Mouse (Mus musculus) midbrain, embryonic 10.5 days (tissue): ENCODE data around the gene Pdp2. TPM values are rescaled to one million over a fixed set of nuclear protein-coding genes. Genes with fewer than 3 reads are reported as not detected.
"Not testable (repeated sequence)": the region's sequence is repeated elsewhere in the genome, so short reads cannot be mapped to it uniquely, and the experiment has no call there.

ENCODE experiments used
- DNase-seq: peaks from one replicate; pipeline ENCODE4 v3.0.0-alpha.2; 2017; ENCODE audit warnings: low spot score
- H3K27ac ChIP-seq: fragments of 300-500 bp; sonication (generic); replicated peaks from 2 replicates; pipeline ENCODE4 v1.5.1; 2016; ENCODE audit warnings: mild to moderate bottlenecking
- H3K27me3 ChIP-seq: fragments of 300-500 bp; sonication (generic); 2 replicates; pipeline ENCODE4 v1.6.1; 2016; ENCODE audit warnings: low read depth, mild to moderate bottlenecking; ENCODE audit not compliant: poor library complexity, severe bottlenecking
- H3K36me3 ChIP-seq: fragments of 300-500 bp; sonication (generic); 2 replicates; pipeline ENCODE4 v1.6.1; 2016; ENCODE audit warnings: mild to moderate bottlenecking, moderate library complexity
- H3K4me1 ChIP-seq: fragments of 300-500 bp; sonication (generic); 2 replicates; pipeline ENCODE4 v1.6.1; 2016
- H3K4me3 ChIP-seq: fragments of 300-500 bp; sonication (generic); 2 replicates; pipeline ENCODE4 v1.5.1; 2016; ENCODE audit warnings: mild to moderate bottlenecking, moderate library complexity
- H3K9me3 ChIP-seq: fragments of 300-500 bp; sonication (generic); replicated peaks from 2 replicates; pipeline ENCODE4 v1.6.1; 2016; ENCODE audit warnings: mild to moderate bottlenecking
- WGBS: fragments of 180-500 bp; shearing (Covaris S2); methylation state at CpG from one replicate; pipeline ENCODE4 v1.1.7; 2016; 5-methylcytosine and 5-hydroxymethylcytosine counted together
- polyA plus RNA-seq: library from polyadenylated mRNA; unstranded; fragments of >200 nt; fragmentation: Nextera tagmentation; extraction: Ambion mirVana; gene quantifications from 2 replicates; pipeline ENCODE4 v1.2.1, GENCODE M21; 2016

The Pdp2 gene
- polyA plus RNA-seq, 1 experiment from 2014 or later, result 14.3 TPM

DNA sequence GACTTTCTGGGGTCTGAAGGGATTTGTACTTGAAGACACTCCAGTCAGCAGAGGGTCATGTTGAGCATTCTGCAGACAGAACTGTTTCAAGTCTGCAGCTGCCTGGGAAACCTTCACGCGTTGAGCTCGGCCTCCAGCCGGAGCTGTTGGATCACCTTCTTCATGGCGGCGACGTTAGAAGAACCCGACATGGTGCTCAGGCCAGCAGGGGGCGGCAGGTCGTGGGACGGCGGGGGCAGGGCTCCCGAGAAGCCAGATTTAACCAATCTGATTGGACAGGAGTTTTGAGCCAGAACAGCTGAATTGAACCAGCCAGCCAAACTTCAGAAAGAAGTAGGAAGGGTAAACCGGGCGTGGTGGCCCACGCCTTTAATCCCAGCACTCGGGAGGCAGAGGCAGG lies 13.6 kb upstream of the Pdp2 start:
- not testable (repeated sequence) for H3K9me3 ChIP-seq, H3K27ac ChIP-seq, H3K4me1 ChIP-seq, H3K27me3 ChIP-seq, H3K36me3 ChIP-seq, H3K4me3 ChIP-seq, DNase-seq
- WGBS, result 78% methylated on average over 17 of the region's 17 CpGs

- Histone ChIP-seq H3K4me3 (no peak overlapping the region), H3K36me3 (no peaks in the 10 kb centered on the region), H3K27me3 (no peaks in the 10 kb centered on the region), H3K9me3 (peaks cover 18% of the 10 kb centered on the region; the same call in 1 of the 2 replicates), H3K4me1 (no peaks in the 10 kb centered on the region), H3K27ac (no peak overlapping the region)
- 65% methylated on average over 1 of the region's 1 CpGs for WGBS
- no peak for DNase-seq
Measured at GRCm38 (mm10) chr8:104584522-104584921, 6.7 kb upstream of the Pdp2 start.

- Histone ChIP-seq H3K4me1 (peaks cover 21% of the 10 kb centered on the region), H3K27me3 (no peaks in the 10 kb centered on the region), H3K36me3 (peaks cover 20% of the 10 kb centered on the region), H3K4me3 (no peak overlapping the region), H3K27ac (no peak overlapping the region), H3K9me3 (peaks cover 4% of the 10 kb centered on the region; the same call in 1 of the 2 replicates)
- DNase-seq, result no peak
- 92% methylated on average over 3 of the region's 3 CpGs for WGBS
Measured at GRCm38 (mm10) chr8:104590284-104590683, 967 bp upstream of the Pdp2 start.

GRCm38 (mm10) chr8:104591856-104592255 lies 605 bp downstream of the Pdp2 start:
- Histone ChIP-seq H3K9me3 (no peaks in the 10 kb centered on the region), H3K36me3 (peaks cover 36% of the 10 kb centered on the region), H3K4me1 (peaks cover 21% of the 10 kb centered on the region), H3K27me3 (no peaks in the 10 kb centered on the region), H3K27ac (peak overlapping the region; percentile 90), H3K4me3 (peak overlapping the region; percentile 85)
- DNase-seq, result peak; percentile 52
- 6% methylated on average over 9 of the region's 9 CpGs for WGBS

DNA sequence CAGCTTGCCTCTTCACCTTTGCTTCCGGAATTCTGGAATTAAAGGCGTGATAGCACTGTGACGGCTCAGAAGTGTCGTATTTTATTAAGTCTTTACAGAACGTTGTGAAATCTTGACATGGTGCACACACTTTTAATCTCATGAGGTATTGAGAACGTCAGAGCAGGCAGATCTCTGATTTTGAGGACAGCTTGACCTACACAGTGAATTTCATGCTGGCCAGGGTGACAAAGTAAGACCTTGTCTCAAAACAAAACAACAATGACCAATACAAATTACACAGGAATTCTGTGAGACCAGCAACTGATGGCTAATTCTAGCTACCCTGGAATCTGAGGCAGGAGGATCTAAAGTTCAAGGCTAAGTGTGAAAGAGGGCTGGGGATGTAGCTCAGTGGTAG lies 1.3 kb downstream of the Pdp2 start:
- DNase-seq, result no peak
- Histone ChIP-seq H3K9me3 (no peaks in the 10 kb centered on the region), H3K27me3 (no peaks in the 10 kb centered on the region), H3K27ac (no peak overlapping the region), H3K4me1 (peaks cover 21% of the 10 kb centered on the region), H3K4me3 (peak overlapping the region; percentile 85), H3K36me3 (peaks cover 39% of the 10 kb centered on the region)
- WGBS, result 81% methylated on average over 6 of the region's 6 CpGs

DNA sequence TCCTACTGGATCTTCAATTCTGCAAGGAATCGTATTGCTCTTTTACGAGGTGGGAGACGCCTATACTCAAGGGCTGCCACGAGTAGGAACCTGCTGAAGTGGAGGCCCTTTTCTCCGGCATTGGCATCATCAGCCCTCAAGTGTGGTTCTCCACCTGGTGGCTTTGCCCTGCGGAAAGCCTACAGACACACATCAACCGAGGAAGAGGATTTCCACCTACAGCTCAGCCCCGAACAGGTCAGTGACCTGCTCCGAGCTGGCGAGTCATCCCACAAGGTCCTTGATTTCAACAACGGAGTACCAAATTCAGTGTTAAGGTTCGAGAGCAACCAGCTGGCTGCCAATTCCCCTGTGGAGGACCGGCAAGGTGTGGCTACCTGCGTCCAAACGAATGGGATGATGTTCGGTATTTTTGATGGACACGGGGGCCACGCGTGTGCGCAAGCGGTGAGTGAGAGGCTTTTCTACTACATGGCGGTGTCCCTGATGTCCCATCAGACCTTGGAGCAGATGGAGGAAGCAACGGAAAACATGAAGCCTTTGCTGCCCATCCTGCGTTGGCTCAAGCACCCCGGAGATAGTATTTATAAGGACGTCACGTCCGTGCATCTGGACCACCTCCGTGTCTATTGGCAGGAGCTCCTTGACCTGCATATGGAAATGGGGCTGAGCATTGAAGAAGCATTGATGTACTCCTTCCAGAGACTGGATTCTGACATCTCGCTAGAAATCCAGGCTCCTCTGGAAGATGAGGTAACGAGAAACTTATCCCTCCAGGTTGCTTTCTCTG lies 2.5 kb downstream of the Pdp2 start:
- DNase-seq, result no peak
- Histone ChIP-seq H3K27ac (no peak overlapping the region), H3K4me1 (peaks cover 21% of the 10 kb centered on the region), H3K27me3 (no peaks in the 10 kb centered on the region), H3K36me3 (peaks cover 39% of the 10 kb centered on the region), H3K9me3 (no peaks in the 10 kb centered on the region), H3K4me3 (no peak overlapping the region)
- 96% methylated on average over 31 of the region's 31 CpGs for WGBS

GRCm38 (mm10) chr8:104594611-104595362 lies 3.5 kb downstream of the Pdp2 start:
- DNase-seq, result no peak
- Histone ChIP-seq H3K27me3 (no peaks in the 10 kb centered on the region), H3K9me3 (no peaks in the 10 kb centered on the region), H3K36me3 (peaks cover 39% of the 10 kb centered on the region), H3K4me3 (no peak overlapping the region), H3K27ac (no peak overlapping the region), H3K4me1 (peaks cover 21% of the 10 kb centered on the region)
- WGBS, result 95% methylated on average over 19 of the region's 19 CpGs

- Histone ChIP-seq H3K4me3 (no peak overlapping the region), H3K36me3 (peaks cover 39% of the 10 kb centered on the region), H3K27me3 (peaks cover 5% of the 10 kb centered on the region; the same call in 1 of the 2 replicates), H3K27ac (no peak overlapping the region), H3K9me3 (no peaks in the 10 kb centered on the region), H3K4me1 (peaks cover 19% of the 10 kb centered on the region)
- 90% methylated on average over 21 of the region's 21 CpGs for WGBS
- no peak for DNase-seq
Measured at GRCm38 (mm10) chr8:104595773-104596536, 4.7 kb downstream of the Pdp2 start.

GRCm38 (mm10) chr8:104597656-104598055 lies 6.4 kb downstream of the Pdp2 start:
- whole genome bisulfite sequencing, result 89% methylated on average over 6 of the region's 6 CpGs

DNA sequence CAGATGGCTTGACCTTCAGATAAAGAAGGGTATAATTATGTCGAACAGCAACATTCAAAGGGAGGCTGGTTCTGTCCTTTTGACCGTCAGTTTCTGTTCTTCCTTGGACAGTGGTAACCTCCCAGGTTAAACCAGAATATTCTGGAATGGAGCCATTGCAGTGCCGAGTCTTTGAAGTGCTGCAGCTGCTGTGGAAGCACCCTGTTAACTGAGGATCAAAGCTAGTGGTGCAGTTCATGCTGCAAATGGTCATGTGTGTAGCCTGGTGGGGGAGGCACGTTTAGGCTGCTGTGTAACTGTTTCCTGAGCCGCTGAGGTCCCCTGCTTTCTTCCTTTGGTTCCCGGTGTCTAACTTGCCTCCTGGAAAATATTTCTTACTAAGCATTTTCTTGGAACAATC lies 7.2 kb downstream of the Pdp2 start:
- WGBS, result 78% methylated on average over 6 of the region's 6 CpGs
- Histone ChIP-seq H3K4me3 (no peak overlapping the region), H3K4me1 (peaks cover 21% of the 10 kb centered on the region), H3K27me3 (peaks cover 15% of the 10 kb centered on the region), H3K27ac (no peak overlapping the region), H3K9me3 (no peaks in the 10 kb centered on the region), H3K36me3 (peaks cover 37% of the 10 kb centered on the region)
- no peak for DNase-seq

More at GRCm38 (mm10) chr8:104597656-104598055, 6.4 kb downstream of the Pdp2 start:
- H3K36me3 ChIP-seq, result peaks cover 39% of the 10 kb centered on the region
- no peak overlapping the region for H3K4me3 ChIP-seq
- H3K27me3 ChIP-seq, result peaks cover 12% of the 10 kb centered on the region
- H3K27ac ChIP-seq, result no peak overlapping the region
- peaks cover 21% of the 10 kb centered on the region for H3K4me1 ChIP-seq
- no peak for DNase-seq
- no peaks in the 10 kb centered on the region for H3K9me3 ChIP-seq

DNA sequence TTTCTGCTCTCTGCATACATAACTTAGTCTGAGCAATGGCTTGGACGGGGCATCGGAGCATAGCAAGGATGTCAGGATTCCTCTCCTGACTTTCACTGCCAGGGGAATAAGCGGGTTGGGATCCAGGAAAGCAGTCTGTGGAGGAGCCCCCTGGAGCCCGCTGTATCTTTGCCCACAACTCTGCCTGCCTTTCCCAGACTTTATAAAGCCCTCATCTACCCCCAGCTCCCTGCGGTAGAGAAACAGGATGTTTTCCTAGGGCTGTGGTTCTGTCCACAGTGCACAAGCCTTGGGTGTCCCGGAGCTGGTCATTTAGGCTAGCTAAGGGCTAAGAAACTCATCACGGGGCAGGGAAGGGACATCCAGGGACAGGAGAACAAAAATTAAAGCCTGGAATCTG lies 10.1 kb downstream of the Pdp2 start:
- no peaks in the 10 kb centered on the region for H3K9me3 ChIP-seq
- WGBS, result 21% methylated on average over 7 of the region's 7 CpGs
- H3K27ac ChIP-seq, result no peak overlapping the region; the same call in 1 of the 2 replicates
- peaks cover 21% of the 10 kb centered on the region for H3K4me1 ChIP-seq
- H3K4me3 ChIP-seq, result peak overlapping the region; percentile 38; the same call in 1 of the 2 replicates
- DNase-seq, result peak; percentile 23
- H3K36me3 ChIP-seq, result peaks cover 8% of the 10 kb centered on the region
- H3K27me3 ChIP-seq, result peaks cover 17% of the 10 kb centered on the region

DNA sequence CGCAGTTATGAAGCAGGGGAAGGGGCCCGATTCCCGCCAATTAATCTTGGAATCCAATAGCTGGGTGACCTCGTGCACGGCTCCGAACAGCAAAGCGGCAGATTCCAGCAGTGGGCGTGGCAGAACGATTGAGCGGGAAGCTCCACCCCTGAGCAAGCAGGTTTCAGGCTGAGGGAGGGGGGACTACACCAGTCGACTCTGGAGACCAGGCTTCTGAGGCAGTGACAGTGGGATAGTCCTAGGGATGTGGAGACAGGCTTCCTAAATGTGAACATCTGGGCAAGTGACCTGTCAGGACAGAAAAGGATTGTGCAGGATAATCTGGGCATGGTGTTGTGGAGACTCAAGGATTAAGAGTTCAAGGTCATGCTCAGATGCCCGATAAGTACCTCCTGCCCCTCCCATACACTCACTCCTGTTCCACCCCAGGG lies 10.7 kb downstream of the Pdp2 start:
- H3K9me3 ChIP-seq, result no peaks in the 10 kb centered on the region
- DNase-seq, result peak; percentile 45
- H3K4me1 ChIP-seq, result peaks cover 21% of the 10 kb centered on the region
- peaks cover 3% of the 10 kb centered on the region for H3K36me3 ChIP-seq
- H3K4me3 ChIP-seq, result peak overlapping the region; percentile 38
- H3K27me3 ChIP-seq, result peaks cover 17% of the 10 kb centered on the region
- WGBS, result 1% methylated on average over 12 of the region's 12 CpGs
- no peak overlapping the region; the same call in 1 of the 2 replicates for H3K27ac ChIP-seq
